Mouse (Mus musculus) fibroblast of lung, adult 2 months (primary cell): ENCODE results near the gene Tymp.

ENCODE experiments used
- DNase-seq: peaks from one replicate; pipeline ENCODE4 v3.0.0-alpha.2; 2011; ENCODE audit warnings: low read depth

The Tymp gene

GRCm38 (mm10) chr15:89326441-89326840 is 50.4 kb downstream of the Tymp start:
- no peak for DNase-seq

DNA sequence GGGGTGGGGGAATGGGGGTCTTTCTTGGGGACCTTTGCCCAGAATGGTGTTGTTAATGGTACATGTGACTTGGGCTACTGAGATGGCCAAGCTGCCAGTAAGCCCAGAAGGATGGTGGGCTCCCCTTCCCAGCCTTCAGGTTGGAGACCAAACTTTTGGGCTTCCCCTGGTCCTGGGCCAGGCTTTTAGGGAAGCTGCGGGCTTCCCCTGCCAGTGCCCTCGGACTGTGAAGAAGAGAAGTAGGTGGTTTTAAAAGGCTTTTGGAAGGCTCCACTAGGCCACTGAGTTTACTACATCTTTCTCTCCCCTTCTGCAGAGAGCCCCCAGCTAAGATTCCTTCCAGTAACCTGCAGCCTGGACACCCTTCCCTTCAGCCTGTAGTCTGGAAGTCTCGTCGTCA is 53.2 kb downstream of the Tymp start:
- DNase-seq = no peak

GRCm38 (mm10) chr15:89322670-89323522 is 53.9 kb downstream of the Tymp start, which contains the start of gene Adm2:
Gene Adm2 (plus strand): TSS chr15:89322720.
- DNase-seq = no peak
